Mouse (Mus musculus): ENCODE measurements around the gene Ccr4.
"Not testable (repeated sequence)": the region's sequence is repeated elsewhere in the genome, so short reads cannot be mapped to it uniquely, and the experiment has no call there.

Gene Ccr4

GRCm38 (mm10) chr9:114520529-114520928, 15.8 kb upstream of the Ccr4 start:
- not testable (repeated sequence) for DNase-seq

DNA sequence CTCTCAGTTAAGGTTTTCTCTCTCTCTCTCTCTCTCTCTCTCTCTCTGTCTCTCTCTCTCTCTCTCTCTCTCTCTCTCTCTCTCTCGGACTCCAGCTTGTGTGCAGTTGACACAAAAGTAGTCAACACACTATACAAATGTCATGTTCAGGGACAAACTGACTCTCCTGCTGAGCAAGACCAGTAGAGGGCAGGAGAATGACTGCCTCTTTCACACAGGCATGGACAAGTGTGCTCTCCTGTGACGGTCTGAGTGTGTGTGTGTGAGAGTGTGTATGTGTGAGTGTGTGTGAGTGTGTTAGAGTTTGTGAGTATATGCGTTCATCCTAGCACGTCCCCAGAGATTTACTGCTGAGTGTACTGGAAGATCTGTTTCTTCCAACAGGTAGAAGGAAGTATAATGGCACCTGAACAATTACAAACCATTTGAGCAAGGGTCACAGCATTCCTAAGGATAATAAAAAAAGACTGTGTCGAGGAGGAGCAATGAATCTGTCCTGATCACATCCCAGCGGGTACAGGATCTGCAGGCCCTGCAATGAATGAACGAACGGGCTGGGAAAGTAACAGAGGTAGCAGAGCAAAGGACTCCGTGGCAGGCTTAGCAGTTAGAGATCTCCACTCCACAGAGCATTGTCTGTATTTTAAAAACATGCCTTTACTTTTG, 14.2 kb upstream of the Ccr4 start:
- no peak for DNase-seq

DNA sequence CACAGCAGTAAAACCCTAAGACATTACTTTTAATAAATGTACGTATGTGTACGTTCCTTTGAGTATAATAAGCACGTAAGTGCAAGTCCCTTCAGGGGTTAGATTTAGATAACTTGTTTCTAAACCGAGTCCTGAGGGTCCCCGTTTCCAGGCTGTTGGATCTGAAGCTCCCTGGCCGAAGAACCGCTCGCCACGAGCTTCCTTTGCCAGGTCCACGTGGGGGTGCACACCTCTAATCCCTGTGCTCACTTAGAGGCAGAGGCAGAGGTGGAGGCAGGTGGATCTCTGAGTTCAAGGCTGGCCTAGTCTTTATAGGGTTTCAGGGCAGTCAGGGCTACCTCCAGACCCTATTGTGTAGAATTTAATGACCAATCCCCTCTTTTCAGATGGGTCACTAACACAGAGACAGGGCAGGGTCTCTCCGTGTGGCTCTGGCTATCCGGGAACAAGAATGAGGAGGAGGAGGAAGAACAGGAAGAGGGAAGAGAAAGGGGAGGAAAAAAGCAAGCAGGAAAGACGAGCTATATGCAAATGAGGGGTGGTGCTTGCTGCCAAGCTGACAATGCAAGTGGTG, 13.3 kb upstream of the Ccr4 start:
- DNase-seq, result no peak

DNA sequence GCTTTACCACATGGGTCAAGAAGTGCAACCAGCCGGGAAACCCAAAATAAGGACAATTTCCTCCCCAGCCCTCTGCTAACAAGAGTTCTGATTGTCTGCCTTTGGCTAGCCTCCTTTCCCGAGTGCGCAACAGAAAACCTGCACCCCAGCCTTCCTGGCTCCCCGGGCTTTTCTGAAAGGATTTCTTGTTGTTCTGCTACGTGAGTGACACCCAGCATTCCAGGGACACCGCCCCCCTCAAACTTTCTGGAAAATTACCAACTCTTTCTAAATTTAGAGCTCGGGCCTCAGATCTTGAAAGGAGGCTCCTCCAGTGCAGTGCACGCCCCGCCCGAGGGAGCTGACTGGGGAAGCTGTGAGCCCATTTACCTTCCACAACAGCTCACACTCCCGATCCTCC, 10.6 kb upstream of the Ccr4 start, which contains the start of gene C130032M10Rik:
C130032M10Rik (plus strand) TSS at position 334 of the 400 bp plus-strand sequence.
- DNase-seq, result no peak

DNA sequence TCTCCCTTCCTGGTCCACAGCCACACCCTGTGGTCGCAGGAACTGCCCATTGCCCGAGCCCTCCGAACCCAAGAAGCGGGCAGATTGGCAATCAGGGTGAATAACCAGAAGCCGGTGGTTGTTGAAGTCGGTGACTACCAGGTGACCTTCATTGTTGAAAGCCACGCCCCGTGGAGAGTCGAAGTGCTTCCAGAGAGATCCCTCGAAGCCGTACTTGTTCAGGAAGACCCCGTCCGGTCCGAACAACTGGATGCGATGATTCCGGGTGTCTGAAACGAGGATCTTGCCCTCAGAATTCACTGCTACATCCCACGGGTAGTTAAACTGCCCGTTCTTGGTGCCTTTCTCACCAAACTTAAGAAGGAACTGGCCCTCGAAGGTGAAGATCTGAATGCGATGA, 8.1 kb upstream of the Ccr4 start:
- DNase-seq, result no peak

DNA sequence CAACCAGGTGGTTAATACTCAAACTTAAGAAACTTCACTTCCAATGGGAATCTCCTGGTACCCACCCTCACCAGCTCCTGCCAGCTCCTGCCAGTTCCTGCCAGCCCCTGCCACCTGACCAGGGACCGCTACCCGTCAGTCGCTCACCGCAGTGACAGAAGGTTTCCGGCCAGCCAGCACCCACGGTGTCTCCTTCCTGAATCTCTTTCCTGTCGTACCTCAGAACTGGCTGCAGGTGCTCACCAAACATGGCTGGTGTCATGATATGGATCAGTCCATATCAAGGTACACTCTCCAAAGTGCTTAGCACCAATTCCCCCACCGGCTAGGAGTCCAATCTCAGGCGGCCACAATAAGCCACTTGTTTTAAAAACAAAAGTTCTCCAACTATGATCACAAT, 5.1 kb upstream of the Ccr4 start:
- no peak for DNase-seq

DNA sequence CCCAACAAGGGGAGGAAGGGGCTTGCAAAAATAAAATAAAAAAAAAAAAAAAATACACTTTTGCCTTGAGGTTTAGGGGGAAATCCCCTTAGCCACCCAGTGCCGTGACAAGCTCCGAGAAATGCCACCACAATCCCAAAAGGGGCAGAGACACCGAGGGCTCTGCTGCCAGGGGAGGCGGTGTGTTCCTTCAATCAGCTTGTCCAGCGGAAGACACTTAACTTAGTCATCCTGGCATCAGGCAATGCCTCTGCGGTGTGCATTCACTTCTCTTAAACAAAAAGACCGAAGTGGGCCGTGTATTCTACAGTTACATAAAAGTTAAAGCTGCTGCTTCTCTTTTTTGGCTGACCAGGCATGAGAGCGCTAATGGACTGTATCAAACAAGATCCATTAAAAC, 2.7 kb upstream of the Ccr4 start:
- DNase-seq, result no peak

DNA sequence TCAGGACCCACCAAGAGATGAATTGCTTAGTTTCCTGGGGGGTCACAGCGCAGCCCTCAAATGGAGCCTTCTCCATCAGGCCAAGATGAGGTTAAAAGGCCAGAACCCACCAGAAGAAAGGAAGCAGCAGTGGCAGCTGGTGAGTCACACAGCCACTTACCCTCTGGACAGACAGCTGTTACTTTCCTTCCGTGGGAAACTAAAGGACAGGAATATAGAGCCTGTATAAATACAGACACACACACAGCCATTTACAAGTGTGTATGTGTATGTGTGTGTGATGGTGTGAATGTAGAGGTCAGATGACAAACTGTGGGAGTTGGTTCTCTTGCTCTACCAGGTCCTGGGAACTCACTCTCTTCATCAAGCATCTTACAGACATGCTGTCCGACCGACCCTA, 1.8 kb upstream of the Ccr4 start:
- no peak for DNase-seq

DNA sequence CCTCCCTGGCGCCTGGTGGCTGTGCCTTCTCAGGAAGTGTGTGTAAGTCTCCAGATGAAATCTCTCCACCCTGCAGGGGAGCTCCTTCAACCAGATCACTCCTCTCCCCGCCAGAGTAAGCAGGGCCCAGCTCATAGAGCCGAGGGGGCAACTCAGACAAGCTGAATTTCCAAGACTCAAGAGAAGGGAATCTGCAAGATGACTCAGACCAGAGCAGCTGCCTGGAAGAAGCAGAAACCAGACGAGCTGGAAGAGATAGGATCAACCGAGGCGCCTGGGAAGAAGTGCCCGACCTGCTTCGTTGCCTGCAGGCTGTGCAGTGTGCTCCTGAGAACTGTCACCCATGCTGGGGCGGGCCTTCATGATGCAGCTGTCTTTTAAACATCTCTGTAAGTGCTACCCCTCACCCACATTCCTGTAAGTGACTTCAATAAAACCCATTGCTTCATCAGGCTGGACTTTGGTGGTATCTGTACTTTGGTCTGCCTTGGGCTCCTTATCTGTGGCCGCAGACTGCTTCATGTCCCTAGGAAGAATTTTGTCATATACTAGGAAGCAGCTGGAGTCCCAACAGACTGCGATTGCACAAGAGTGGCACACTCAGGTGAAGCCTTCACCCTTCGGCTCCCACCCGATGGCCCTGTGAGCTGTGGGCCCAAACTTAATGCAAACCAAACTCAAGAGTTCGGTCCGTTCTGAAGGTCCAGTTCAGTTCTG, 1.8 kb downstream of the Ccr4 start:
- no peak for DNase-seq

- DNase-seq, result no peak
Measured at GRCm38 (mm10) chr9:114501913-114502312, 2.8 kb downstream of the Ccr4 start.

DNA sequence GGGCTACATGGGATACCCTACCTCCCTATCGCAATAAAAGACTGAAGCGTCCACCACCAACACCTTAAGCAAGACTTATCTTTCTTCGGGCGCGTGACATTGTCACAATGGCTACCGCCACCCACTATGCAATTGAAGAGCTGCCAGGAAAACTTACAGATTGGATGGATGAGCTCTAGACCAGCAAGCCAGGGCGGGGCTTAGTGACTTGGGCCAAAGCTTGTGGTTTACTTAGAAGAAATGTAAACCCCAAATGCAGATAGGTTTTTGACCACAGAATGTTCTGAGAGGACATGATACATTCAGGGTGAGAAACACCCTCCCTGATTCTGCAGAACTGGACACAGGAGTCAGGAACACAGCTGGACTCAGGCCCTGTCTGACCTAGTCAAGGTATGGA, 3.6 kb downstream of the Ccr4 start:
- no peak for DNase-seq

DNA sequence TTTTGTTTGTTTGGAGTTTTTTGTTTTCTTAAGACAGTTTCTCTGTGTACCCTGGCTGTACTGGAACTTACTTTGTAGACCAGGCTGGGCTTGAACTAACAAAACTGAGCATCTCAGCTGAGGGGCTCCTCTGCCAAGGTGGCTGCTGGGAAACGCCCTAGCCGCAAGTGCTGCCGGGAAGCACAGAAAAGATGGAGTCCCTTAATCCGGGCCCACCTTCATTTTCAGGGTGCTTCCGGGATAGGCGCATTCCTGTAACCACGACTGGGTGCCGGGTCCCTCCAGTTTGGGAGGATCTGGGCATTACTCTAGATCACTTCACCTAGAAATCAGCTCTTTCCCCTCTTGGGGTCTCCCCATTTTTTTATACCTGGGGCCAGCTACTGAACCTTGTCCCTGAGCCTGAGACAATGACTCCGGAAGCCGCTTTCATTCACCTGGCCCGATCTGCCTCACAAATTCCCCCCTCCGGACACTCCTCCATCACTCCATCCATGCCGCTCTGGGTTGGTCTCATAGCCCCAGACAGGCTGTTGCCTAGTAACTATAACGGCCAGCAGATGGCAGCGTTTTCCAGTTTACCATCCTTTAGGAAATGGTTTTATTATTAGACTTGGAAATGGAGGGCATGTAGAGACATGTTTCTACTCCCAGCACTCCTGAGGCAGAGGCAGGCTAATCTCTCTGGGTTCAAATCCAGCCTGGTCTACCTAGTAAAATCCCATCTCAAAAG, 4.8 kb downstream of the Ccr4 start:
- DNase-seq, result peak; percentile 7 to 10

DNA sequence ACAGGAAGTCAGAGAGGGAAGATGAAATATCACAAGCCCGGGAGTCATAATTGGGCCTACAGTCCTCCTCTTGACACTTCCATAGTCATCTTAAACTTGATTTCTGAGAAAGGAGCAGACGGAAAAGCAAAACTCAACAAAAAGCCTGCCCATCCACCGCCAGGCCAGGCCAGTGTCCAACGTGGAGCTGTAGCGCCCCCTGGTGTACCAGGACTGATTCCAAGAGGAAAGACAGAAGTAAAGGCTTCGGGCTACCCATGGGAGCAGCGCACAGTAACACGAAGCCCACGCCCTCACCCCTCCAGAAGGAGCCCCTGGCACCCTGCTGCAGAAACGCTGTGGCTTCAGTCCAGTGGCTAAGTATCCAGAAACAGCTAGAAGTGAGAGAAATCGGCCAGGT, 6.5 kb downstream of the Ccr4 start:
- peak; percentile 64 to 67 for DNase-seq

DNA sequence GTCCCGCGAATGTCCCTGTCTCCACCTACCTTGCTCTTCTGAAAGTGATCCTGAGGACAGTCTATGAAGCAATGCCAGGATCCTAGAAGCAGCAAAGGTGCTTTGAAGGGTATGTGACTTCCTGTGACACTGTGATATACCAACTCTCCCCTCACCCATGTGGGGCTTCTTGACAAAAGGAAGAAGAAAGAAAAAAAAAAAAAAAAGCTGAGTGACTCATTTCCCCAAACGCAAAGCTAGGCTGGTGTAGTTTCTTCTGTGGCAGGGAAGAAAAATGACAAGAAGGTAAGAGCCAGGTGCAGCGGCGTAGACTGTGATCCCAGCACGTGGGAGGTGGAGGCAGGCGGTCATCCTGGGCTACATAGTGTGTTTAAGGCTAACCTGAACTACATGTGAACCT, 8.2 kb downstream of the Ccr4 start:
- DNase-seq, result no peak

GRCm38 (mm10) chr9:114487481-114488258, 17.0 kb downstream of the Ccr4 start:
- DNase-seq, result no peak

DNA sequence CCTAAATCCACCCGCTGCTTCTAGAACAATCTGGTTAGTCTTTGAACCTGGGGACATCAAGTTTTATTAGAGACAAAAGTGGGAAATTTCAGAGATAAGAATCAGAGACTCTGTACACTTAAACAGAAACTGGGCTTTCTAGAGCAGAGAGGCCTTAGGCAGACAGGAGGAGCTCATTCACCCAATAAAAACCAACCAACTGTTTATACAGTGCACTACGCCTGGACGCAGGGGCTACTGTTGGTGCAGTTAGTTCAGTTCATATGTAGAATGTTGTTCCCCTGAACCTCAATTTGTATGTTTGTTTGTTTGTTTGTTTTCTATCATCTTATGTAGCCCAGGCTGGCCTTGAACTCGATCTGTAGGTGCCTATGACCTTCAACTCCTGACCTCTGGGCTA, 17.9 kb downstream of the Ccr4 start:
- no peak for DNase-seq

GRCm38 (mm10) chr9:114484771-114485170, 19.9 kb downstream of the Ccr4 start:
- no peak for DNase-seq

DNA sequence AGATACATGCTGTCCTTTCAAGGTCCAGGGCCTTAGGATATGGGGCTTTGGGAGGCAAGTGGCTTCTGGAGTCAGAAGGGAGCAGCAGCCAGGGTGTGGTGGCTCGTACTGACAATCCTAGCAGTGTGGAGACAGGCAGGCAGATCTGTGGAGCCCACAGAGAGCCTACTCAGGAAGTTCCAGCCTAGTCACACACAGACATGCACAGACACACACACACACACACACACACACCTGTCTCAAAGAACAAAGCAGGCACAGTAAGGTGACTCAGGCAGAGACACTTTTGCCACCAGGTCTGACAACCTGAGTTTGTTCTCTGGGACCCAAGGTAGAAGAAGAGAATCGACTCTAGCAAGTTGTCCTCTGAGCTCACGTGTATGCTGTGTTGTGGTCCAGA, 23.8 kb downstream of the Ccr4 start:
- DNase-seq, result no peak

GRCm38 (mm10) chr9:114477019-114477418, 27.7 kb downstream of the Ccr4 start:
- DNase-seq, result no peak

GRCm38 (mm10) chr9:114471892-114472291, 32.8 kb downstream of the Ccr4 start:
- no peak for DNase-seq

DNA sequence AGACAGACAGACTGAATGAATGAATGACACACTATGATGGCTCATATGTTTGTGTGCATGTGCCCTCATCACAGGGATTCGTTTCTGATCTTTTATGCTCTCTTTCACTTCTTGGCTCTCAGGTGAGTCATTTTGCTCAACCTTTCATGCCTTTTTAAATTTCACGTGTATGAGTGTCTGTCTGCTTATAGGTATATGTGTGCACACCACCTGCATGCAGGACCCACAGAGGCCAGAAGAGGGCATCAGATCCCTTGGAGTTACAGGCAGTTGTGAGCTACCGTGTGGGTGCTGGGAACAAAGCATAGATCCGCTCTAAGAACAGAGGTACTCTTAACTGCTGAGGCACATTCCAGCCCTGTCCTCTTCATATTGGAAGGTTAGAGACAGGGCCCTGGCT, 36.0 kb downstream of the Ccr4 start:
- DNase-seq, result no peak

- no peak for DNase-seq
Measured at GRCm38 (mm10) chr9:114468217-114468616, 36.5 kb downstream of the Ccr4 start.

- no peak for DNase-seq
Measured at GRCm38 (mm10) chr9:114466871-114467270, 37.8 kb downstream of the Ccr4 start.

Data from B cell, adult 2 months (primary cell).